Mouse (Mus musculus) kidney, embryonic 15.5 days (tissue): ENCODE results near the gene Etv1. TPM values are rescaled to one million over a fixed set of nuclear protein-coding genes. Genes with fewer than 3 reads are reported as not detected.

ENCODE experiments used
- ATAC-seq: fragments of 200-750 bp; cut with Nextera tagmentation; replicated peaks from 2 replicates; pipeline ENCODE4 v1.8.0; 2017; ENCODE audit warnings: moderate TSS enrichment; ENCODE audit not compliant: low FRiP score
- H3K27ac ChIP-seq: fragments of 300-500 bp; sonication (generic); 2 replicates; pipeline ENCODE4 v1.5.1; 2015; ENCODE audit warnings: mild to moderate bottlenecking, inconsistent platforms
- H3K27me3 ChIP-seq: fragments of 300-500 bp; sonication (generic); 2 replicates; pipeline ENCODE4 v1.6.1; 2015; ENCODE audit warnings: inconsistent platforms
- H3K36me3 ChIP-seq: fragments of 300-500 bp; sonication (generic); 2 replicates; pipeline ENCODE4 v1.6.1; 2015; ENCODE audit warnings: inconsistent platforms
- H3K4me1 ChIP-seq: fragments of 300-500 bp; sonication (generic); 2 replicates; pipeline ENCODE4 v1.6.1; 2015; ENCODE audit warnings: inconsistent platforms
- H3K4me2 ChIP-seq: fragments of 300-500 bp; sonication (generic); 2 replicates; pipeline ENCODE4 v1.6.1; 2015; ENCODE audit warnings: moderate library complexity, mild to moderate bottlenecking, inconsistent platforms
- H3K4me3 ChIP-seq: fragments of 300-500 bp; sonication (generic); replicated peaks from 2 replicates; pipeline ENCODE4 v1.5.1; 2015; ENCODE audit warnings: mild to moderate bottlenecking, inconsistent platforms
- H3K9ac ChIP-seq: fragments of 300-500 bp; sonication (generic); 2 replicates; pipeline ENCODE4 v1.6.1; 2015; ENCODE audit warnings: mild to moderate bottlenecking, inconsistent platforms
- H3K9me3 ChIP-seq: fragments of 300-500 bp; sonication (generic); replicated peaks from 2 replicates; pipeline ENCODE4 v1.6.1; 2016; ENCODE audit warnings: inconsistent platforms
- WGBS: fragments of 180-500 bp; shearing (Covaris S2); methylation state at CpG from one replicate; pipeline ENCODE4 v1.1.7; 2015; ENCODE audit warnings: mixed read lengths; 5-methylcytosine and 5-hydroxymethylcytosine counted together
- polyA plus RNA-seq: library from polyadenylated mRNA; unstranded; fragments of >200 nt; fragmentation: Nextera tagmentation; extraction: Ambion mirVana; gene quantifications from 2 replicates; pipeline ENCODE4 v1.2.1, GENCODE M21; 2015

Gene Etv1
- polyA plus RNA-seq, 1 experiment from 2014 or later = 17.3 TPM

DNA sequence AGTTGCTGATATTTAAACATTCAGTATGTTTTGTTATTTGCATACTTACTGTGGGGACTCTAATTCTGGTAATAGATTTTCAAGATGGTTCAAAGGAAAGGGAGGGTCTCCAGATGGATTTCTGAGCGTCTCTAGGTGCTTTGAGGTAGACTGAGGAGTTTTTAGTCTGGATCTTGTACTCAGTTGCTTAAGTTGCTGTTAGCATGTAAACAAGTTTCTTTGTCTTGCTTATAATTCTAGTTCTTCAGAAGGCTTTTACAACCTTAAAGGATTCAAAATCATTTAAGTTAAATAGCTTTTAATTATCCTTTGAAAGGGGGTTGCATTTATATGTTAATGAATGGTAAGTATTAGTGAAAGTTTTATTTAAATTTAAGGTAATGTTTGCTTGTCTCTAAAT lies 5.0 kb downstream of the Etv1 start:
- Histone ChIP-seq H3K4me1 (peaks cover 17% of the 10 kb centered on the region), H3K27ac (no peak overlapping the region), H3K9me3 (no peaks in the 10 kb centered on the region), H3K9ac (no peak overlapping the region), H3K36me3 (no peaks in the 10 kb centered on the region), H3K4me2 (no peak overlapping the region), H3K4me3 (no peak overlapping the region), H3K27me3 (no peaks in the 10 kb centered on the region)
- WGBS = 21% methylated on average over 1 of the region's 1 CpGs
- no peak for ATAC-seq

DNA sequence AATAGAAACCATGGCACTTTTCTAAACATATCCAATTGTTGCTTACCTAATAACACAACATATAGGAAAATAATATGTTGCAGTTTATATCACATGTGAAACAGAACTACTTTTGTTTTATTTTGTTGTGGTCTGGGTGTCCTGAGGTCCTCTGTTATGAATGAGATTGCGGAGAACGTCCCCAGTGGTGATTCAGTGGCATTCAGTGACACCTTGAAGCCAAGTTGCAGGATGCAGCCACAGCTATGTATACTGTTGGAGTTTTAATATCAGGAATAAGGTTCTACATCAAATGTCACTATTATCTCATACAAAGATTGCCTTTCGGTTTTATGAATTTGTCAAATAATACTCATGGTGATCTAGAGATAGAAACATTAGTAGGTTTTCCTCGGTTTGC lies 7.4 kb downstream of the Etv1 start:
- 93% methylated on average over 4 of the region's 4 CpGs for WGBS
- Histone ChIP-seq H3K36me3 (no peaks in the 10 kb centered on the region), H3K27ac (no peak overlapping the region), H3K9ac (no peak overlapping the region), H3K9me3 (no peaks in the 10 kb centered on the region), H3K27me3 (no peaks in the 10 kb centered on the region), H3K4me1 (peaks cover 19% of the 10 kb centered on the region), H3K4me3 (no peak overlapping the region), H3K4me2 (no peak overlapping the region)
- no peak for ATAC-seq

DNA sequence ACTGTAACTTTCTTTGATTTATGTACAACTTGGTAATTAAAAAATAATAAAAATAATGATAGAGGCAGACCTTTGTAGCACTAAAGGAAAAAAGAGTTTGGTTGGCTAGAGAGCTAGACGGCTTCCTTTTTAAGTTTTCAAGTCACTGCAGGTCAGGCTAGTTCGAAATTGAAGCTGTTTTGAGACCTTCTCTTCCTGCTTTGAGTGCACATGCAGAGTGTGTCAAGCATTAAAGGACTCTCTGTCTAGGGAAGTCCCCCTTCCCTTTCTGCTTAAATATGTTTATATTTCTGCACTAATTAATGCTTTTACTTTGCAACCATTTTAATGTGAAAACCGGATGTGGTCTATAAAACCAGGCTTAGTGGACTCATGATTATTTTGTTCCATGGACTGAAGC lies 8.5 kb downstream of the Etv1 start:
- no peak overlapping the region for H3K27ac ChIP-seq
- H3K4me1 ChIP-seq = peaks cover 19% of the 10 kb centered on the region
- H3K27me3 ChIP-seq = no peaks in the 10 kb centered on the region
- no peak overlapping the region for H3K9ac ChIP-seq
- no peak overlapping the region for H3K4me2 ChIP-seq
- H3K36me3 ChIP-seq = no peaks in the 10 kb centered on the region
- H3K9me3 ChIP-seq = no peaks in the 10 kb centered on the region
- no peak overlapping the region for H3K4me3 ChIP-seq
- WGBS = 38% methylated on average over 3 of the region's 3 CpGs
- ATAC-seq = no peak

DNA sequence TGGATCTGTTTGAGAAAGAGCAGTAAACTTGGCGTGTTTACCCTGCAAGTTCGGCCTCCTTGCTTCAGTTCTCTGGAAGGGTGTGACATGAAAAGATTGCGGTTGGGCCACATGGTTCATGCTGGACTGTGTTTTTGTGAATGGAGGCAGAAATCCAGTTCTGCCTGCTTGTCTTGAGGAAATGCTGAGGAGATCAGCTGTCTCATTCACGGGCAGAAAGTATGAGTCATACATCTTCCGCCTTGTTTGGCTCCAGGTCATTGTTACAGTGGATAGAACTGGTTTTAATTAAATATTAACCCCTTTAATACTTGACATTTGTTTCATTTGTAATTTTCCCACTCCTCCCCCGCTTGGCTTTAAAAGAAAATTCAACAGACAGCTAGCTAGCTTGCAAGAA lies 9.4 kb downstream of the Etv1 start:
- 23% methylated on average over 6 of the region's 6 CpGs for WGBS
- H3K4me1 ChIP-seq = peaks cover 24% of the 10 kb centered on the region
- H3K9ac ChIP-seq = no peak overlapping the region
- no peak overlapping the region for H3K4me3 ChIP-seq
- H3K4me2 ChIP-seq = peak overlapping the region; percentile 39
- no peaks in the 10 kb centered on the region for H3K9me3 ChIP-seq
- peak overlapping the region; percentile 62 for H3K27ac ChIP-seq
- ATAC-seq = peak; percentile 91
- no peaks in the 10 kb centered on the region for H3K27me3 ChIP-seq
- H3K36me3 ChIP-seq = no peaks in the 10 kb centered on the region

DNA sequence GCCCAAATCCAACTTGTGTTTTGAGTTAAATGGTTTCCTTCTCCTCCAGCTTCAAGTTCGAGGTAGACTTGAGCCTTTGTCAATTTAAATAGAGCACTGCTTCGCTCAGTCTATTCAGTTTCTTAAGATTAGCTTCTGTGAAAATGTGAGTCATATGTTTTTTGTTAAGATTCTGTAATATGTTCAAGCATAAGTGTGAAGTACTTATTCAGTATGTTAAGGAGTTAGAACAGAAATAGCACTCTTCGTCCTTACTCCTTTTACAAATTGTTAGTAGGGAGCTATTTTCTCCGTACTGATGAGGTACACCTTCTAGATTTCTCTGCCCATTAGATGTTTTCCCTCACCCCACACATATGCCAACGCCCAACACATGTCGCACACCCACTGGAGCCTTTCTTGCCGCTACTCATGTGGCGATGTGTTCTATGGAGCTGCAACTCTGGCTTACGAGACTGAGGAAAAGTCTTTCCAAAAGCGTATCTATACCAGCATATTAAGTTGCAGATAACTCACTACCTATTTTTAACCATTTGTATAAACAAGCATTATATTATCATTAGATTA lies 10.7 kb downstream of the Etv1 start:
- WGBS = 94% methylated on average over 10 of the region's 10 CpGs
- no peak overlapping the region for H3K4me2 ChIP-seq
- no peak for ATAC-seq

DNA sequence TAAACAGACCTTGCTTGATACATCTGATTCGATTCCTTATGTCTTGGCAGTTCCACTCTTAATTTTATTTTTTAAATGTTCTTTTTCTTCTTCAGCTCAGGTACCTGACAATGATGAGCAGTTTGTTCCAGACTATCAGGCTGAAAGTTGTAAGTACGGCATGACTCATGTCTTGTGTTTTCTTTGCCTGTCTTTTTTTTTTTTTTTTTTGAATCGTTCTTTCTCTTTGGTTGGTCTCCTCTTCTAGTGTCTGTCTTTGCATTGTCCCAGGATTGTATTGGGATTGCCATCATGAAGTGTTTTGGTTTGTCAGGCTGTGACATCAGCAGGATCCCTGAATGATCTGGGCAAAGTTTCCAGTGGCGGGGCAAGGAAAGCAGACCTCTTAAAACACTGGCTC lies 13.9 kb downstream of the Etv1 start:
- no peak for ATAC-seq
- no peak overlapping the region for H3K9ac ChIP-seq

More for the DNA sequence above, 10.7 kb downstream of the Etv1 start:
- H3K36me3 ChIP-seq = no peaks in the 10 kb centered on the region
- no peaks in the 10 kb centered on the region for H3K27me3 ChIP-seq
- H3K4me3 ChIP-seq = no peak overlapping the region
- H3K27ac ChIP-seq = no peak overlapping the region
- H3K9ac ChIP-seq = no peak overlapping the region
- peaks cover 26% of the 10 kb centered on the region for H3K4me1 ChIP-seq
- H3K9me3 ChIP-seq = no peaks in the 10 kb centered on the region

DNA sequence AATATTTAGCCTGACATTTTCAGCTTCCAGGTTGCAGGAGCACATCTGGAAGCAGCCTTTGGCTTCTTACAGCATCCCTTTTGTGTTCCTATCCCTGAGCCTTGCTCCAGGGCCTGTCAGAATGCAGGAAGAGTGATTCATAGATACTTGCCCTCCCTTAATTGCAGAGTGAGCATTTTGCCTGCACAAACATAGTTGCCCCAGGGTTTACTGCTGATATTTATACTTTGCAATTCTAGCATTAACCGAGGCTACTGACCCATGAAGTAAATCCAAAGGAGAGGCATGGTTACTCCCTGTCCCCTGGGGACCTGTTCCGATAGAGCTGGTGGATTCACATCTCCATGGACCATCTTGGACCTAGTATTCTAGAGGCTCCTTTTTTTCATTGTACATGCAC lies 14.5 kb downstream of the Etv1 start:
- H3K27ac ChIP-seq = no peak overlapping the region
- H3K4me1 ChIP-seq = peaks cover 15% of the 10 kb centered on the region
- no peaks in the 10 kb centered on the region for H3K27me3 ChIP-seq
- no peak overlapping the region for H3K9ac ChIP-seq
- no peaks in the 10 kb centered on the region for H3K36me3 ChIP-seq
- no peak overlapping the region for H3K4me3 ChIP-seq
- WGBS = 18% methylated on average over 2 of the region's 2 CpGs
- ATAC-seq = peak; percentile 87
- H3K4me2 ChIP-seq = no peak overlapping the region
- no peaks in the 10 kb centered on the region for H3K9me3 ChIP-seq

More for the DNA sequence above, 13.9 kb downstream of the Etv1 start:
- H3K4me1 ChIP-seq = peaks cover 21% of the 10 kb centered on the region
- no peaks in the 10 kb centered on the region for H3K36me3 ChIP-seq
- no peak overlapping the region for H3K4me2 ChIP-seq
- no peak overlapping the region for H3K27ac ChIP-seq
- 62% methylated on average over 4 of the region's 4 CpGs for WGBS
- no peaks in the 10 kb centered on the region for H3K9me3 ChIP-seq
- H3K4me3 ChIP-seq = no peak overlapping the region
- no peaks in the 10 kb centered on the region for H3K27me3 ChIP-seq

DNA sequence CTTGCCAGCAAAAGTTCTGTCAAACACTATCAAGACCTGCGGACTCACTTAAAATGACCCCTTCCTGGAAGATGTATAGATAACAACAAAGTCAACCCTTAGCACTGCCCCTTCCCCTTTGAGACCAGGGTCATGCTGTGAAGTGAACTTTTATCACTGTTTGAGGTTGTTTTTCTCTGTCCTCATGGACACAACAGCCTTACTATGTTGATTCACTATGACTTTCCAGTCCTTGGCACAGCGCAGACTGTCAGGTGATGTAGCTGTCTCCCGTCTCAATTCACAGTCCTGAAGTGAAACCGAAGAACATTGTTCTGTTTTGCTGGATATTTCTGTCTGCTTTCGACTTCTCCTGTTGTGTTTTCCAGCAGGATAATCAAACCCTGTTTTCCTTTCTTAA lies 27.9 kb downstream of the Etv1 start:
- Histone ChIP-seq H3K36me3 (no peaks in the 10 kb centered on the region), H3K4me1 (no peaks in the 10 kb centered on the region), H3K27me3 (no peaks in the 10 kb centered on the region), H3K27ac (no peak overlapping the region), H3K4me3 (no peak overlapping the region), H3K4me2 (no peak overlapping the region), H3K9me3 (no peaks in the 10 kb centered on the region), H3K9ac (no peak overlapping the region)
- ATAC-seq = no peak
- 63% methylated on average over 5 of the region's 5 CpGs for WGBS

DNA sequence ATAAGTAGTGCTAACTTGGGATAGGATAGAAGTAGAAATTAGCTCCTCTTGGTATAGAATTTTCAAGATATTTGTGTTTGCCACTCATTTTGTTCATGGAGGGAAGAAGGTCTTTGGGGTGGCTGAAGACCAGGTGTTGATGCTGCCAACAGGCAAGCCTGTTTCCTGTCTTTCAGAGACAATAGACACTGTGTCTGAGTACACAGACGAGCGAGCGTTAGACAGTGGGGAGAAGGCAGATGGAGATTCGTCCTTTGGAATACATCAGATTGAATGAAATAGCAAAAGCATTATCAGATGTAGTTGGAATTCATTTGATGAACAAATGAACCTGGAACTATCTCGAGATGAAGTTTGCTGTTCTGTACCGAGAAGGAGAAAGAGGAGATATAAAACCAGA lies 33.2 kb downstream of the Etv1 start:
- Histone ChIP-seq H3K4me3 (no peak overlapping the region), H3K27me3 (no peaks in the 10 kb centered on the region), H3K4me1 (no peaks in the 10 kb centered on the region), H3K36me3 (no peaks in the 10 kb centered on the region), H3K9me3 (no peaks in the 10 kb centered on the region), H3K27ac (no peak overlapping the region), H3K4me2 (no peak overlapping the region), H3K9ac (no peak overlapping the region)
- ATAC-seq = no peak
- 76% methylated on average over 6 of the region's 6 CpGs for WGBS

DNA sequence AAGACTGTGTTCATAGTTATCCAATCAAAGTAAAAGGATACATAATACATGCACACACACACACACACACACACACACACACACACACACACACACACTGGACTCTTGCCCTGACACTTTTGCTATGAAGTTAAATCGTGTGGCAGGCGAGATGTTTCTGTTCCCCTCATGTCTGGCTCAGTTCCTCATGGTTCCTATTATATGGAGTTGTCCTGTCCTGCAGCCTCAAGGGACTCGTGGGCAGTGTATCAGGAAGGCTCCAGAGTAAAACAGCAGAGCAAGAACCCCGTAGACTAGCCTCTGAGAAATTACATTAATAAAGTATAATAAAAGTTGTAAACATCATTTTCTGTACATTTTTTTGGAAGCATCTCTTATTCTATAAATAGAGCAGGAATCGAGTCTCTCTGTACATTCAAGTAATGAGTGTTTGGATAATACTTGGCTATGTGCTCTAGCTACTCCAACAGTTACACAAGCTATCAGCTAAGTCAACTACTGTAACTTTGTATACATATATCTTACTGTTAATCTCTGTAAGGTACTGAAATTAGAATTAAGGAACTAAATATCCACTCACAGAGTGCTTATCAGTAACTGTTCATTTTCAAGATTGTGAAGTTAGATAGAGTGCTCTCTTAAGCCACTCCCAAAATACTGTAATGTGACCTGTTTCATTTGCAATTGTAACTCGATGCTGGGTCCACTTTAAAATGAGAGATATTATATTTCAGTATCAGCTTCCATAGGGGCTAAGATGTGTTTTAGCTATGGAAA lies 35.0 kb downstream of the Etv1 start:
- 61% methylated on average over 6 of the region's 6 CpGs for WGBS
- H3K27ac ChIP-seq = no peak overlapping the region
- no peaks in the 10 kb centered on the region for H3K36me3 ChIP-seq

DNA sequence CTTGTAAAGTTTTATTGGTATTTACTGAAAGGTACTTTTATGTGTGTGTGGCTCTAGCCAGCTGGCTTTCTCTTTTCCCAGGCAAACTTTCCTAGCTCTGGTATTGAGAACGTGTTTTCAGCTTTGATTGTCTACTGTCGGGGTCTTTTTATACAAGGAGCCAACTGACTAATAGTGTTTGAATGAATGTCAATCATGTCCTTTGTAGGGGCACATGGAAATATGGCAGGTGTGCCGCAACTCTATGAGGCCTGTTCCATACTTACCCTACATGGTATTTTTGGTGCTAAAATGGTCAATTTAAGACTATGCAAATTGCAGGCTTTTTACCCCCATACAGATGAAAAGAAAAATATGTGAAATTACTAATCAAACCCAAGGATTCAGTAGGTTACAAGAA lies 37.1 kb downstream of the Etv1 start:
- no peaks in the 10 kb centered on the region for H3K4me1 ChIP-seq
- H3K4me2 ChIP-seq = no peak overlapping the region
- no peaks in the 10 kb centered on the region for H3K27me3 ChIP-seq
- H3K36me3 ChIP-seq = no peaks in the 10 kb centered on the region
- H3K27ac ChIP-seq = no peak overlapping the region
- ATAC-seq = no peak
- 72% methylated on average over 3 of the region's 3 CpGs for WGBS
- no peaks in the 10 kb centered on the region for H3K9me3 ChIP-seq
- H3K4me3 ChIP-seq = no peak overlapping the region
- no peak overlapping the region for H3K9ac ChIP-seq

More for the DNA sequence above, 35.0 kb downstream of the Etv1 start:
- Histone ChIP-seq H3K4me1 (no peaks in the 10 kb centered on the region), H3K9me3 (no peaks in the 10 kb centered on the region), H3K4me3 (no peak overlapping the region), H3K4me2 (no peak overlapping the region), H3K27me3 (no peaks in the 10 kb centered on the region), H3K9ac (no peak overlapping the region)
- no peak for ATAC-seq

DNA sequence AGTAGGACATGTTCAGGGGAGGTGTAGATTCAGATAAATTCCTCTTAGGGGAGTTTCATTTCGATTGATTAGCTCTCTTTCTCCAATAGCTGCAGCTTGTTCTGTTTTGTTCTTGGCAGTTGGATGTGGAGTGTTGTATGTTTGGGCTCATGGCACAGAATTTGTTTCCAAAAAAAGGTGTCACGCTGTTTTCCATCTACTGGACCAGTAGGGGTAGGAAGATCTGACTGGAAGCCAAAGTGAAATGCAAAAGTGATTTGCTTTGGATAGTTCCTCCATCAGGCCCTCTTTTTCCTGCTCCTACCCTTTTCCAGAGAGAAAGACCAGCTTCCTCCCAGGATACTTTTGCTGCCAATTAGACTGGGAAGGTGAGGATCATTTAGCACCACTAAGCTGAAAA lies 39.1 kb downstream of the Etv1 start:
- Histone ChIP-seq H3K4me1 (no peaks in the 10 kb centered on the region), H3K27me3 (no peaks in the 10 kb centered on the region), H3K4me3 (no peak overlapping the region), H3K9me3 (no peaks in the 10 kb centered on the region), H3K27ac (no peak overlapping the region), H3K4me2 (no peak overlapping the region), H3K9ac (no peak overlapping the region), H3K36me3 (no peaks in the 10 kb centered on the region)
- no peak for ATAC-seq
- WGBS = 85% methylated on average over 2 of the region's 2 CpGs

DNA sequence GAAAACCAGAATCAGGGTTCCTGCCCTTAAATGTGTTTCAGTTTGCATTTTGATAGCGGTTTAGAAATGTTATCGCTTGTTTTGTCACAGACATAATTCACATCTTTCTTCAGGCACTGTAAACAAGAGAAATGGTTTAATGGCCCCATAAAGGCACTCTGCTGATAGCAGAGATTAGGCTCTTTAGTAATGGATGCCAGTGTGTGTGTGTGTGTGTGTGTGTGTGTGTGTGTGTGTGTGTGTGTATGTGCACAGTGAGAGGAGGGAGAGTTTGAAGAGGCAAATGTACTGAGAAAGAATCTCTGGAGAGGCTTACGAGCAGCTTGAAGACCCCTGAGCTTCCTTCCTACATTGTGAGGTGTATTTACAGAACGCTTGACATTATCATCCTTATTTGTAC lies 41.5 kb downstream of the Etv1 start:
- H3K27me3 ChIP-seq = no peaks in the 10 kb centered on the region
- no peak overlapping the region for H3K4me2 ChIP-seq
- no peak overlapping the region for H3K9ac ChIP-seq
- H3K36me3 ChIP-seq = no peaks in the 10 kb centered on the region
- H3K27ac ChIP-seq = no peak overlapping the region
- H3K9me3 ChIP-seq = no peaks in the 10 kb centered on the region
- H3K4me1 ChIP-seq = no peaks in the 10 kb centered on the region
- no peak overlapping the region for H3K4me3 ChIP-seq
- ATAC-seq = no peak
- WGBS = 62% methylated on average over 4 of the region's 4 CpGs
